ENCODE assay signal across 8 mouse cellular contexts in the genomic region with DNA sequence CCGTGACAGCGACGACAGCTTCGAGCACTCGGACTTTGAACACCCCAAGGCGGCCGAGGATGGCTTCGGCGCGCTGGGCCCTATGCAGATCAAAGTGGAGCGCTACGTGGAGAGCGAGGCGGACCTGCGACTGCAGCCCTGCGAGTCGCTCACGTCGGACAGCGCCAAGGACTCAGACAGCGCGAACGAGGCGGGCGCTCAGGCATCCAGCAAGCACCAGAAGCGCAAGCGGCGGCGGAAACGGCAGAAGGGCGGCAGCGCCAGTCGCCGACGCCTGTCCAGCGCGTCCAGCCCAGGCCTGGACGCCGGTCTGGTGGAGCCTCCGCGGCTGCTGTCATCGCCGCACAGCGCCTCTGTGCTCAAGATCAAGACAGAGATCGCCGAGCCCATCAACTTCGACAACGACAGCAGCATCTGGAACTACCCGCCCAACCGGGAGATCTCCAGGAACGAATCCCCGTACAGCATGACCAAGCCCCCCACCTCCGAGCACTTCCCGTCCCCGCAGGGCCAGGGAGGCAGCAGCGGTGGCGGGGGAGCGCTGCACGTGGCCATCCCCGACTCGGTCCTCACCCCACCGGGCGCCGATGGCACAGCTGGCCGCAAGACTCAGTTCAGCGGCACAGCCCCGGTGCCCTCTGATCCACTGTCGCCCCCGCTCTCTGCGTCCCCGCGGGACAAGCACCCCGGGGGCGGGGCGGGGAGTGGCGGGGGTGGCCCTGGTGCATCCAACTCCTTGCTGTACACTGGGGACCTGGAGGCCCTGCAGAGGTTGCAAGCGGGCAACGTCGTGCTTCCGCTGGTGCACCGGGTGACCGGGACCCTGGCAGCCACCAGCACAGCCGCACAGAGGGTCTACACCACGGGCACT.
DNase-seq lines count a peak whose midpoint lies in the region; ATAC-seq and TF ChIP-seq lines count a peak whose summit lies in the region.

No protein-coding gene starts in this region.

- ATAC-seq in megakaryocyte, adult 5-6 weeks (ENCODE audit: poor library complexity, severe bottlenecking) = no peak
- peak; percentile 67; the same call in 1 of the 2 replicates for ATAC-seq in embryonic facial prominence, embryonic 15.5 days (ENCODE audit: insufficient number of reproducible peaks, low FRiP score, low TSS enrichment, low read depth)
- ATAC-seq in hematopoietic stem cell, adult 5-6 weeks (replicated peaks in 1 of 2; ENCODE audit: insufficient read depth in 1 of 2, low FRiP score in 2 of 2, low TSS enrichment in 1 of 2, low read depth in 1 of 2, poor library complexity in 2 of 2, severe bottlenecking in 2 of 2) = peak; percentile 46 to 74
- 0 out of 2 replicates have a peak, but pooled peaks have one; percentile 44 for ATAC-seq in midbrain, postnatal 0 days (ENCODE audit: low FRiP score)

- H3K4me2 ChIP-seq in embryonic facial prominence, embryonic 15.5 days (replicated peaks) = peak overlapping the region; percentile 77
- peak overlapping the region; percentile 51 for H3K4me2 ChIP-seq in midbrain, postnatal 0 days (ENCODE audit: low read depth, low read length, poor library complexity, severe bottlenecking)

- no peak overlapping the region for H3K27ac ChIP-seq in embryonic facial prominence, embryonic 15.5 days (replicated peaks)
- H3K27ac ChIP-seq in limb, embryonic 10.5 days = peak overlapping the region; percentile 51
- H3K27ac ChIP-seq in midbrain, postnatal 0 days (ENCODE audit: low read depth, low read length) = no peak overlapping the region

- 5% methylated on average over 83 of the region's 84 CpGs for WGBS in embryonic facial prominence, embryonic 15.5 days
- 8% methylated on average over 84 of the region's 84 CpGs for WGBS in limb, embryonic 10.5 days
- 11% methylated on average over 84 of the region's 84 CpGs for WGBS in midbrain, postnatal 0 days

- peaks cover 24% of the 10 kb centered on the region for H3K9me3 ChIP-seq in megakaryocyte, embryonic 14.5 days
- H3K9me3 ChIP-seq in embryonic facial prominence, embryonic 15.5 days (replicated peaks) = no peaks in the 10 kb centered on the region
- H3K9me3 ChIP-seq in limb, embryonic 10.5 days (replicated peaks) = no peaks in the 10 kb centered on the region
- no peaks in the 10 kb centered on the region for H3K9me3 ChIP-seq in midbrain, postnatal 0 days (ENCODE audit: low read length)

- no peak for TF ChIP-seq CTCF in midbrain, postnatal 0 days (IDR thresholded peaks at IDR 0.05)

- H3K4me3 ChIP-seq in megakaryocyte, embryonic 14.5 days (replicated peaks) = peak overlapping the region; percentile 88
- peak overlapping the region; percentile 43 for H3K4me3 ChIP-seq in embryonic facial prominence, embryonic 15.5 days (replicated peaks)
- peak overlapping the region; percentile 49 for H3K4me3 ChIP-seq in limb, embryonic 10.5 days
- H3K4me3 ChIP-seq in midbrain, postnatal 0 days (ENCODE audit: low read depth, low read length) = peak overlapping the region; percentile 36

- H3K36me3 ChIP-seq in megakaryocyte, embryonic 14.5 days (replicated peaks; ENCODE audit: low read length) = no peaks in the 10 kb centered on the region
- H3K36me3 ChIP-seq in embryonic facial prominence, embryonic 15.5 days = no peaks in the 10 kb centered on the region
- no peaks in the 10 kb centered on the region for H3K36me3 ChIP-seq in limb, embryonic 10.5 days
- no peaks in the 10 kb centered on the region for H3K36me3 ChIP-seq in midbrain, postnatal 0 days (ENCODE audit: insufficient read depth, low read length)

- H3K9ac ChIP-seq in embryonic facial prominence, embryonic 15.5 days = 0 out of 2 replicates have a peak overlapping the region, but pooled peaks have one; percentile 1
- H3K9ac ChIP-seq in midbrain, postnatal 0 days (replicated peaks; ENCODE audit: low read length, poor library complexity, severe bottlenecking) = no peak overlapping the region

- H3K27me3 ChIP-seq in megakaryocyte, embryonic 14.5 days (replicated peaks) = peaks cover 46% of the 10 kb centered on the region
- H3K27me3 ChIP-seq in embryonic facial prominence, embryonic 15.5 days = peaks cover 41% of the 10 kb centered on the region
- H3K27me3 ChIP-seq in limb, embryonic 10.5 days (ENCODE audit: low read depth, poor library complexity, severe bottlenecking) = peaks cover 66% of the 10 kb centered on the region
- peaks cover 17% of the 10 kb centered on the region; the same call in 1 of the 2 replicates for H3K27me3 ChIP-seq in midbrain, postnatal 0 days (ENCODE audit: insufficient read depth, low read length)

- H3K4me1 ChIP-seq in megakaryocyte, embryonic 14.5 days = peaks cover 16% of the 10 kb centered on the region
- peaks cover 18% of the 10 kb centered on the region for H3K4me1 ChIP-seq in embryonic facial prominence, embryonic 15.5 days
- H3K4me1 ChIP-seq in limb, embryonic 10.5 days = peaks cover 33% of the 10 kb centered on the region
- no peaks in the 10 kb centered on the region for H3K4me1 ChIP-seq in midbrain, postnatal 0 days (ENCODE audit: insufficient read depth, low read length)

- DNase-seq in limb, embryonic 10.5 days (ENCODE audit: low spot score) = peak; percentile 77
- peak; percentile 28 for DNase-seq in midbrain, postnatal 0 days (ENCODE audit: low spot score)
- peak; percentile 75 for DNase-seq in yolk sac, embryonic 10.5 days (ENCODE audit: low spot score)
- no peak for DNase-seq in layer of hippocampus, adult 18-20 months (ENCODE audit: low spot score in 2 of 2)

Comparison
In these comparisons a context has a peak if more than half of its experiments do, and no peak if none do; other contexts are left out.
1. H3K4me3 ChIP-seq: peak in every context shown above with its lines; median percentile 88 in megakaryocyte, embryonic 14.5 days; 49 in limb, embryonic 10.5 days; 43 in embryonic facial prominence, embryonic 15.5 days; 36 in midbrain, postnatal 0 days.
2. DNase-seq: peak in limb, embryonic 10.5 days (single experiment), midbrain, postnatal 0 days (single experiment) and yolk sac, embryonic 10.5 days (single experiment); none in layer of hippocampus, adult 18-20 months (0 of 2).